ENCODE assay signal across 8 mouse cellular contexts in genomic region chr6:122702480-122703124, GRCm38 (mm10). TPM values are rescaled to one million over a fixed set of nuclear protein-coding genes. Genes with fewer than 3 reads are reported as not detected.
DNase-seq lines count a peak whose midpoint lies in the region; ATAC-seq and TF ChIP-seq lines count a peak whose summit lies in the region.

No protein-coding gene starts in this region.

- H3K27ac ChIP-seq in forebrain, embryonic 14.5 days (ENCODE audit: low read depth, low read length): peak overlapping the region; percentile 58; the same call in 1 of the 2 replicates
- H3K27ac ChIP-seq in hindbrain, embryonic 14.5 days: peak overlapping the region; percentile 18; the same call in 1 of the 2 replicates
- H3K27ac ChIP-seq in liver, adult 2 months (replicated peaks; ENCODE audit: insufficient read depth, low read depth, low read length): no peak overlapping the region

- no peak for TF ChIP-seq CTCF in liver, adult 2 months (IDR thresholded peaks at IDR 0.05; ENCODE audit: low read depth, low read length)

- H3K79me2 ChIP-seq in liver, adult 2 months (ENCODE audit: control insufficient read depth, insufficient read depth, low read length): no peaks in the 10 kb centered on the region

- no peaks in the 10 kb centered on the region for H3K27me3 ChIP-seq in forebrain, embryonic 14.5 days (replicated peaks; ENCODE audit: control insufficient read depth, insufficient read depth, low read length)
- peaks cover 11% of the 10 kb centered on the region; the same call in 1 of the 2 replicates for H3K27me3 ChIP-seq in hindbrain, embryonic 14.5 days (ENCODE audit: control insufficient read depth, insufficient read depth, low read length)
- H3K27me3 ChIP-seq in liver, adult 2 months (ENCODE audit: control insufficient read depth, insufficient read depth, low read length): peaks cover 5% of the 10 kb centered on the region; the same call in 1 of the 2 replicates

- ATAC-seq in forebrain, embryonic 14.5 days: peak; percentile 87
- peak; percentile 81; the same call in 1 of the 2 replicates for ATAC-seq in hindbrain, embryonic 14.5 days (ENCODE audit: low FRiP score)
- no peak for ATAC-seq in megakaryocyte, adult 5-6 weeks (ENCODE audit: poor library complexity, severe bottlenecking)

- peak overlapping the region; percentile 45; the same call in 1 of the 2 replicates for H3K9ac ChIP-seq in forebrain, embryonic 14.5 days (ENCODE audit: low read length)
- H3K9ac ChIP-seq in hindbrain, embryonic 14.5 days: no peak overlapping the region
- H3K9ac ChIP-seq in liver, adult 2 months (ENCODE audit: low read depth, low read length): no peak overlapping the region

- H3K36me3 ChIP-seq in forebrain, embryonic 14.5 days (ENCODE audit: control insufficient read depth, insufficient read depth, low read length): no peaks in the 10 kb centered on the region
- no peaks in the 10 kb centered on the region for H3K36me3 ChIP-seq in hindbrain, embryonic 14.5 days (replicated peaks; ENCODE audit: control insufficient read depth, insufficient read depth)
- no peaks in the 10 kb centered on the region for H3K36me3 ChIP-seq in liver, adult 2 months (ENCODE audit: control insufficient read depth, insufficient read depth, low read length)

- no peaks in the 10 kb centered on the region for H3K9me3 ChIP-seq in forebrain, embryonic 14.5 days (replicated peaks; ENCODE audit: control insufficient read depth, low read length)
- H3K9me3 ChIP-seq in hindbrain, embryonic 14.5 days (ENCODE audit: control insufficient read depth, low read length): no peaks in the 10 kb centered on the region

- peak overlapping the region; percentile 19 for H3K4me3 ChIP-seq in forebrain, embryonic 14.5 days (ENCODE audit: low read depth, low read length)
- H3K4me3 ChIP-seq in hindbrain, embryonic 14.5 days (replicated peaks; ENCODE audit: low read length): peak overlapping the region; percentile 7
- no peak overlapping the region for H3K4me3 ChIP-seq in liver, adult 2 months (ENCODE audit: insufficient read depth, low read depth, low read length)

- DNase-seq in ES-CJ7 (ENCODE audit: low read depth, low spot score) (peak; percentile 100), adipocyte (ENCODE audit: low spot score) (peak; percentile 93)
- DNase-seq in forebrain, embryonic 14.5 days (ENCODE audit: low spot score): peak; percentile 86
- DNase-seq in hindbrain, embryonic 14.5 days (ENCODE audit: low spot score): peak; percentile 56
- DNase-seq in liver, adult 2 months (ENCODE audit: extremely low read depth, low read depth, low spot score): peak; percentile 4
- DNase-seq in neural tube, embryonic 10.5 days (ENCODE audit: extremely low spot score, low spot score): peak; percentile 30
- no peak for DNase-seq in thymus, postnatal 25 days

- H3K4me1 ChIP-seq in forebrain, embryonic 14.5 days (ENCODE audit: control insufficient read depth, insufficient read depth, low read length): peaks cover 4% of the 10 kb centered on the region; the same call in 1 of the 2 replicates
- H3K4me1 ChIP-seq in hindbrain, embryonic 14.5 days (replicated peaks; ENCODE audit: control insufficient read depth, insufficient read depth, low read length): 0 out of 2 replicates have a peak, but pooled peaks cover 3% of the 10 kb centered on the region
- H3K4me1 ChIP-seq in liver, adult 2 months (ENCODE audit: control insufficient read depth, insufficient read depth, low read length): no peaks in the 10 kb centered on the region

- WGBS in forebrain, embryonic 14.5 days: 2% methylated on average over 20 of the region's 20 CpGs
- WGBS in hindbrain, embryonic 14.5 days: 5% methylated on average over 20 of the region's 20 CpGs
- 21% methylated on average over 20 of the region's 20 CpGs for WGBS in liver, adult 2 months

- no peak for TF ChIP-seq POLR2A in liver, adult 2 months (IDR thresholded peaks at IDR 0.05; ENCODE audit: extremely low read depth, insufficient read depth, low read length)

- peak overlapping the region; percentile 52 for H3K4me2 ChIP-seq in forebrain, embryonic 14.5 days (ENCODE audit: low read length)
- H3K4me2 ChIP-seq in hindbrain, embryonic 14.5 days (replicated peaks): peak overlapping the region; percentile 43

RNA-seq across cellular contexts. Expression of gene Nanog, which starts 4.7 kb away (rescaled TPM):
- polyA plus RNA-seq in forebrain, embryonic 14.5 days (2014; fragmentation: Nextera tagmentation; extraction: Ambion mirVana): 0.12 and 0.30 TPM in 2 replicates
- polyA plus RNA-seq in hindbrain, embryonic 14.5 days (2014; fragmentation: Nextera tagmentation; extraction: Ambion mirVana): 0.09 TPM in 1 of 2 replicates, not detected in the other
- not detected in 2 replicates for total RNA-seq in liver, adult 2 months (2014; rRNA removed)
- polyA plus RNA-seq in liver, adult 2 months (2012; rRNA removed): not detected in 2 replicates
- total RNA-seq in megakaryocyte, adult 5-6 weeks (2015): not detected in 2 replicates
- total RNA-seq in megakaryocyte, adult 5-6 weeks (2017): not detected in 2 replicates
